Mouse (Mus musculus) MEL (cell line): ENCODE measurements at regions not wholly inside any gene's neighbourhood (a gene's known extent, or its start where the extent isn't known, plus 50 kb on each side); places are given as distances from the start of the nearest gene placed in this dataset.

ENCODE experiments used
- CTCF ChIP-seq, 3 experiments: IDR thresholded peaks in 2 of 3; conservative IDR thresholded peaks in 1 of 3; 2 replicates each; pipeline ENCODE4 v1.5.1; 2011 to 2012; ENCODE audit warnings: low read length in 3 of 3, low read depth in 2 of 3, mild to moderate bottlenecking in 2 of 3, improper control_type of control experiment in 1 of 3, inconsistent platforms in 1 of 3, mixed read lengths in 1 of 3, moderate library complexity in 1 of 3; ENCODE audit not compliant: control insufficient read depth in 1 of 3, insufficient read depth in 1 of 3, poor library complexity in 1 of 3, severe bottlenecking in 1 of 3
- GATA1 ChIP-seq: IDR thresholded peaks from 2 replicates; pipeline ENCODE4 v1.6.1; 2011; ENCODE audit warnings: low read depth, low read length, improper control_type of control experiment
- JUND ChIP-seq: IDR thresholded peaks from 2 replicates; pipeline ENCODE4 v1.6.1; 2011; ENCODE audit warnings: low read depth, mild to moderate bottlenecking, improper control_type of control experiment, low read length
- MAX ChIP-seq: IDR thresholded peaks from 2 replicates; pipeline ENCODE4 v1.6.1; 2011; ENCODE audit warnings: low read length, improper control_type of control experiment
- MAZ ChIP-seq: IDR thresholded peaks from 2 replicates; pipeline ENCODE4 v1.6.1; 2012; ENCODE audit warnings: low read depth, mild to moderate bottlenecking, inconsistent platforms, low read length, improper control_type of control experiment
- MEF2A ChIP-seq: IDR thresholded peaks from 2 replicates; pipeline ENCODE4 v1.6.1; 2014; ENCODE audit warnings: low read depth, mild to moderate bottlenecking, inconsistent platforms, low read length, improper control_type of control experiment; ENCODE audit not compliant: poor library complexity, insufficient replicate concordance, severe bottlenecking; ENCODE audit errors: extremely low read depth
- MXI1 ChIP-seq: IDR thresholded peaks from 2 replicates; pipeline ENCODE4 v1.6.1; 2011; ENCODE audit warnings: mild to moderate bottlenecking, low read depth, low read length, improper control_type of control experiment
- POLR2A ChIP-seq, 2 experiments: IDR thresholded peaks; 2 replicates each; pipeline ENCODE4 v1.6.1; 2011 to 2012; ENCODE audit warnings: low read length in 2 of 2, mild to moderate bottlenecking in 2 of 2, control low read depth in 1 of 2, improper control_type of control experiment in 1 of 2, low read depth in 1 of 2, moderate library complexity in 1 of 2; ENCODE audit not compliant: control insufficient read depth in 1 of 2, insufficient read depth in 1 of 2, poor library complexity in 1 of 2
- TAL1 ChIP-seq: IDR thresholded peaks from 2 replicates; pipeline ENCODE4 v1.6.1; 2012; ENCODE audit warnings: mild to moderate bottlenecking, inconsistent platforms, low read length, moderate library complexity, mixed read lengths
- UBTF ChIP-seq: IDR thresholded peaks from 2 replicates; pipeline ENCODE4 v1.6.1; 2012; ENCODE audit warnings: low read depth, mild to moderate bottlenecking, inconsistent platforms, low read length, improper control_type of control experiment, moderate library complexity, borderline replicate concordance; ENCODE audit not compliant: insufficient read depth
- ZKSCAN1 ChIP-seq: IDR thresholded peaks from 2 replicates; pipeline ENCODE4 v1.6.1; 2012; ENCODE audit warnings: low read depth, mild to moderate bottlenecking, inconsistent platforms, low read length, improper control_type of control experiment, moderate library complexity

DNA sequence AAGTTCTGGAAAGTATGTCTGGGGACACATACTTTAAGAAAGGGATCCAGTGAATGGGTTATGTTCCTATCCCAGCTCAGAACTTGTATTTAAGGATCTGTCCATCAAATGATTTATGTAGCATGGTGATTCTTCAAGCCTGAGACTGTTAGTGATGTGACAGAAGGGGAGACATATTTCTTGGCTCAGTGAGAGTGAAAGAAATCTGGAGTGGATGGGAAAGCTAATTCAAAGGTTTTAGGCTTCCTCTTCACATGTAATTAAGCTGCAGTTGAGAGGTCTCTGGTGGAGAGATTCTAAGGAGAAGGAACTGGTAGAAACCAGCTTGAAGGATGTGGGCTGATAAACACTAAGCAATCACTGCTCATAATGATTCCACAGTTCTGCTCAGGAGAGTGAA lies 355.3 kb upstream of the Gm5415 start:
- no peak for TF ChIP-seq MXI1
- TF ChIP-seq POLR2A (IDR thresholded peaks at IDR 0.05; ENCODE audit: control insufficient read depth in 1 of 2, insufficient read depth in 1 of 2, low read depth in 1 of 2, low read length in 2 of 2, poor library complexity in 1 of 2): no peak
- TF ChIP-seq ZKSCAN1: no peak
- no peak for TF ChIP-seq CTCF (IDR thresholded peaks at IDR 0.05 in 2 of 3, conservative IDR thresholded peaks at IDR 0.05 in 1 of 3; ENCODE audit: control insufficient read depth in 1 of 3, insufficient read depth in 1 of 3, low read depth in 2 of 3, low read length in 3 of 3, poor library complexity in 1 of 3, severe bottlenecking in 1 of 3)
- TF ChIP-seq MAX: no peak
- no peak for TF ChIP-seq TAL1
- TF ChIP-seq UBTF: no peak
- TF ChIP-seq MAZ: no peak
- TF ChIP-seq JUND: no peak
- TF ChIP-seq MEF2A: no peak
- TF ChIP-seq GATA1: no peak
